Mouse (Mus musculus): ENCODE data around the gene Pex26. TPM values are rescaled to one million over a fixed set of nuclear protein-coding genes. Genes with fewer than 3 reads are reported as not detected.

The Pex26 gene
- 7.3 TPM for total RNA-seq (2023)

GRCm38 (mm10) chr6:121183414-121184173, at the start of gene Pex26:
Gene Pex26 (plus strand): TSS chr6:121183667.

DNA sequence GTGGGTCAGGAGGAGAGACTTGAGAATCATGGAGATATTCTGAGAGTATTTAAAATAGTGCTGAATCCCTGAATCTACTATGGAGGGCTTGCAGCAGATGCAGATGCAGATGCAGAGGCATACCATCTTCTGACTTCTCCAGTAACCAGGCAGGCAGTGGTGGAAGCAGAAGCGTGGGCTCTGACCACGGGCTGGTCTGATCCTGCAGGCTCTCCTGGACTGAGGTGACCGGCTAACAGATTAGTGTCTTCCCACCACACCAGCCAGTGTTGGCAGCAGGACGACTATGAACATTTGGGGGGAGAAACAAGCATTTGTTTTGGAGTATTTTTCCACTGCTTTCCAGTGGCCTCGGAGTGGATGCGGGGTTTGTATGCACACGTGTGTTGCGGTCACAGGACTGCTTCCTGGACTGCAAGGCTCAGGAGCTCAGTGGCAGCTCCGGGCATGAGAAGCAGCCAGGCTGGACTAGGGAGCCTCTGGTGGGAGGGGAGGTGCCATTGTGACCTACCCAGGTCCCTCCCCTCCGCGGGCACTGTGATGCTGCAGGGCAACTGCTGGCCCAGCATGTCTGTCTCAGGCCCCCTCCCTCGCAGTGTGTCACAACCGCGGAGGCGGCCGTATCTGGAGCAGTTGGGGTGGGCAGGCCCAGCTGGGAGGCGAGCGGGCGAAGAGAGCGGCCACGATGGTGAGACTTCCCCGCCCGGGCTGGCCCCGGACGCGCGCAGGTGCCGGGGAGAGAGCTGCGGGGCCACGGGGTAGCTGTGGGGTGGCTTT, 26.9 kb downstream of the Pex26 start, which contains the start of gene Tuba8:
Tuba8 (plus strand) TSS at position 548 of the 777 bp plus-strand sequence.

GRCm38 (mm10) chr6:121245127-121246036, 61.9 kb downstream of the Pex26 start, which contains the start of gene Usp18:
Gene Usp18 (plus strand): TSS chr6:121245906.

Other genes starting within 250 kb of the Pex26 start
- 26.8 TPM for gene Mical3, start 52.7 kb upstream of the Pex26 start, total RNA-seq (2023)
- gene Tuba8, start 27.0 kb downstream of the Pex26 start, total RNA-seq (2023) = not detected
- 17.1 TPM for gene Usp18, start 62.2 kb downstream of the Pex26 start, total RNA-seq (2023)
- gene Slc6a13, start 116.6 kb downstream of the Pex26 start, total RNA-seq (2023) = not detected
- gene Slc6a12, start 159.4 kb downstream of the Pex26 start, total RNA-seq (2023) = not detected

All from CD8-positive naive resting alpha-beta T cell, adult 57 days (primary cell).